Mouse (Mus musculus) kidney, postnatal 0 days (tissue): ENCODE results near the gene Dlgap3. TPM values are rescaled to one million over a fixed set of nuclear protein-coding genes. Genes with fewer than 3 reads are reported as not detected.

Experiments
- ATAC-seq: fragments of 200-750 bp; cut with Nextera tagmentation; replicated peaks from 2 replicates; pipeline ENCODE4 v1.8.0; 2017; ENCODE audit warnings: low read depth, moderate number of reproducible peaks, moderate TSS enrichment, moderate library complexity; ENCODE audit not compliant: low FRiP score
- DNase-seq: peaks from one replicate; pipeline ENCODE4 v3.0.0-alpha.2; 2016; ENCODE audit warnings: low spot score
- H3K27ac ChIP-seq: fragments of 300-500 bp; sonication (generic); 2 replicates; pipeline ENCODE4 v1.5.1; 2014; ENCODE audit warnings: mild to moderate bottlenecking
- H3K27me3 ChIP-seq: fragments of 300-500 bp; sonication (generic); 2 replicates; pipeline ENCODE4 v1.6.1; 2014; ENCODE audit warnings: low read length, mixed read lengths; ENCODE audit not compliant: insufficient read depth
- H3K36me3 ChIP-seq: fragments of 300-500 bp; sonication (generic); 2 replicates; pipeline ENCODE4 v1.6.1; 2014; ENCODE audit warnings: low read length, mixed read lengths; ENCODE audit not compliant: insufficient read depth
- H3K4me1 ChIP-seq: fragments of 300-500 bp; sonication (generic); replicated peaks from 2 replicates; pipeline ENCODE4 v1.6.1; 2014; ENCODE audit warnings: antibody characterized with exemption, low read length, mixed read lengths; ENCODE audit not compliant: insufficient read depth
- H3K4me2 ChIP-seq: fragments of 300-500 bp; sonication (generic); 2 replicates; pipeline ENCODE4 v1.6.1; 2014; ENCODE audit warnings: mild to moderate bottlenecking, low read length, moderate library complexity, mixed read lengths
- H3K4me3 ChIP-seq: fragments of 300-500 bp; sonication (generic); replicated peaks from 2 replicates; pipeline ENCODE4 v1.5.1; 2014; ENCODE audit warnings: low read depth, low read length
- H3K9ac ChIP-seq: fragments of 300-500 bp; sonication (generic); 2 replicates; pipeline ENCODE4 v1.6.1; 2014; ENCODE audit warnings: low read depth, low read length
- H3K9me3 ChIP-seq: fragments of 300-500 bp; sonication (generic); replicated peaks from 2 replicates; pipeline ENCODE4 v1.6.1; 2016; ENCODE audit warnings: low read length, inconsistent platforms, mixed read lengths
- CTCF ChIP-seq: IDR thresholded peaks from 2 replicates; pipeline ENCODE4 v1.5.1; 2016; ENCODE audit warnings: antibody characterized with exemption, low read depth, mild to moderate bottlenecking, moderate library complexity
- WGBS: fragments of 180-500 bp; shearing (Covaris S2); extraction: QIAGEN DNeasy Blood & Tissue Kit; methylation state at CpG from one replicate; pipeline ENCODE4 v1.1.7; 2014; 5-methylcytosine and 5-hydroxymethylcytosine counted together
- polyA plus RNA-seq: library from polyadenylated mRNA; unstranded; fragments of >200 nt; fragmentation: Nextera tagmentation; extraction: Ambion mirVana; gene quantifications from 2 replicates; pipeline ENCODE4 v1.2.1, GENCODE M21; 2015

Dlgap3 gene
- polyA plus RNA-seq, 1 experiment from 2014 or later = 0.24 TPM

DNA sequence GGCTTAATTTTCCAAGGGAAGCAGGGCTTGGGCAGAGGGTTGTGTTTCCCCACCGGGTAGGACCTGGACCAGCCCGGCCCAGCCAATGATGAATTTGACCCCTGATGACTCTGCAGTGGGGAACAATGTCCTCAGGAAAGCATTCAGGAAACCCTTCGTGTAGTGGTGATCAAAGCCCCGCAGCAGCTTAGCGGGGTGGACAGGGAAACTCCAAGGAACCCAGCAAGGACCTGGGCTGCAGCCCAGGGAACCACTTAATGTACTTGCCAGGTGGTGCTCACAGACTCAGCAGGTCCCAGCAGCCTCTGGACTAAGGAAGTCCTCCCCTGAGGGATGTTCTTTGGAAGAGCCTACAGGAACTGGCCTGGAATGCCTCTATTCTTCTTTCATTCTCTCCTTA, 87.7 kb downstream of the Dlgap3 start:
- no peak for TF ChIP-seq CTCF
- Histone ChIP-seq H3K27ac (no peak overlapping the region), H3K4me2 (no peak overlapping the region), H3K4me3 (no peak overlapping the region), H3K36me3 (no peaks in the 10 kb centered on the region), H3K9ac (no peak overlapping the region), H3K27me3 (no peaks in the 10 kb centered on the region), H3K4me1 (no peaks in the 10 kb centered on the region; the same call in 1 of the 2 replicates), H3K9me3 (no peaks in the 10 kb centered on the region)
- DNase-seq (no peak), ATAC-seq (no peak)
- 57% methylated on average over 5 of the region's 5 CpGs for WGBS

GRCm38 (mm10) chr4:127258186-127258897, 89.3 kb downstream of the Dlgap3 start:
- no peak overlapping the region for H3K4me2 ChIP-seq
- no peak for TF ChIP-seq CTCF
- ATAC-seq (no peak), DNase-seq (no peak)
- no peaks in the 10 kb centered on the region for H3K27me3 ChIP-seq
- H3K9me3 ChIP-seq = no peaks in the 10 kb centered on the region
- H3K36me3 ChIP-seq = no peaks in the 10 kb centered on the region
- no peak overlapping the region for H3K9ac ChIP-seq
- no peak overlapping the region for H3K4me3 ChIP-seq
- H3K27ac ChIP-seq = no peak overlapping the region; the same call in 1 of the 2 replicates
- WGBS = 41% methylated on average over 12 of the region's 12 CpGs
- H3K4me1 ChIP-seq = no peaks in the 10 kb centered on the region

DNA sequence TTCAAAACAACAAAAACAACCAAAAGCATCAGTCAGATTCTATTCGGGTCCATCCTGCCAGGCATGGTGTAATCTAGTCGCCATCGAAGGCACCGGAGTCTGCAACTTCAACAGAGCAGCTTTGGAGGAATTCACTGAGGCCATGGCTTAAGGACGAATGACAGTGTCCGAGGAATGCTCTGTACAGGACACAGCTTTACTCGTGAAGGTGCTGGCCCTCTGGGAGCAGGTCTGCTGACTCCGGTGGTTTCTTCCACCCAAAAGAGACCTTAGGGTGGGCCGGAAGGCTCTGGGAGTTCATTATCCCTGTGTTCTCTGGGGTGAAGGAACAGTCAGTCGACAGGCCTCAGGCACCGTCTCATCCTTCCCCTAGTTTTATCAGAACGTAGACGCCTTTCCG, 92.6 kb downstream of the Dlgap3 start:
- no peak for DNase-seq
- H3K4me1 ChIP-seq = no peaks in the 10 kb centered on the region
- no peaks in the 10 kb centered on the region for H3K9me3 ChIP-seq
- no peak for ATAC-seq
- H3K9ac ChIP-seq = no peak overlapping the region
- no peak for TF ChIP-seq CTCF
- no peaks in the 10 kb centered on the region for H3K36me3 ChIP-seq
- H3K4me2 ChIP-seq = no peak overlapping the region
- no peak overlapping the region for H3K27ac ChIP-seq
- H3K27me3 ChIP-seq = no peaks in the 10 kb centered on the region
- WGBS = 90% methylated on average over 14 of the region's 14 CpGs
- no peak overlapping the region for H3K4me3 ChIP-seq

- no peak overlapping the region for H3K4me3 ChIP-seq
- no peak for TF ChIP-seq CTCF
- 56% methylated on average over 19 of the region's 19 CpGs for WGBS
- no peak overlapping the region for H3K9ac ChIP-seq
- DNase-seq (peak; percentile 47), ATAC-seq (no peak)
- H3K36me3 ChIP-seq = no peaks in the 10 kb centered on the region
- H3K4me2 ChIP-seq = no peak overlapping the region
- peak overlapping the region; percentile 54 for H3K27ac ChIP-seq
- no peaks in the 10 kb centered on the region for H3K9me3 ChIP-seq
- H3K4me1 ChIP-seq = no peaks in the 10 kb centered on the region
- H3K27me3 ChIP-seq = no peaks in the 10 kb centered on the region
Measured at GRCm38 (mm10) chr4:127263438-127264182, 94.6 kb downstream of the Dlgap3 start.

DNA sequence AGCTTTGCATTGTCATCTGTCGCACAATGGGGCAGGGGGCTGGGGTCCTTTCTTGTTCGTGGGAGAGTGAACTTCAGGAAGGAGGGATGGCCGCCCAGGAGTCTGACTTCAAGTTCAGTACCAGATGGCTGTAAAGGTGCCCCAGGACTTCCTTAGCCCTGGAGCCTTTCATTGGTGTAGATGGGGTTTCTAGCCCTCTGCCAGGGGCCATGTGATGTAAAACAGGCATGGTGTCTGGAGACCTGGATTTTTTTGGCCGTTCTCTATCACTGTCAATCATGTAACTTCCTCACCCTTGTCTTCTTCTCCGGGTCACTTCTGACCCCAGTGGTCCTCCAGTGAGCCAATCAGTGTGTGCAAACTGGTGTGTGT, 95.2 kb downstream of the Dlgap3 start:
- H3K27ac ChIP-seq = peak overlapping the region; percentile 50; the same call in 1 of the 2 replicates

GRCm38 (mm10) chr4:127278451-127279001, 109.5 kb downstream of the Dlgap3 start:
- ATAC-seq (no peak), DNase-seq (peak; percentile 25)
- no peaks in the 10 kb centered on the region for H3K36me3 ChIP-seq
- H3K4me2 ChIP-seq = no peak overlapping the region
- H3K9ac ChIP-seq = no peak overlapping the region
- TF ChIP-seq CTCF = no peak
- H3K27ac ChIP-seq = peak overlapping the region; percentile 50; the same call in 1 of the 2 replicates
- no peaks in the 10 kb centered on the region for H3K9me3 ChIP-seq
- no peaks in the 10 kb centered on the region for H3K27me3 ChIP-seq
- H3K4me3 ChIP-seq = no peak overlapping the region
- H3K4me1 ChIP-seq = 0 out of 2 replicates have a peak, but pooled peaks cover 5% of the 10 kb centered on the region
- WGBS = 31% methylated on average over 9 of the region's 9 CpGs

More for the DNA sequence above, 95.2 kb downstream of the Dlgap3 start:
- ATAC-seq = no peak
- Histone ChIP-seq H3K27me3 (no peaks in the 10 kb centered on the region), H3K4me3 (no peak overlapping the region), H3K9me3 (no peaks in the 10 kb centered on the region), H3K4me1 (no peaks in the 10 kb centered on the region), H3K36me3 (no peaks in the 10 kb centered on the region), H3K9ac (no peak overlapping the region), H3K4me2 (no peak overlapping the region)
- DNase-seq = no peak
- no peak for TF ChIP-seq CTCF
- WGBS = 64% methylated on average over 5 of the region's 5 CpGs
